Mouse (Mus musculus) MN1 (cell line): ENCODE data around the gene Tusc2.

ENCODE experiments used
- DNase-seq: peaks from one replicate; pipeline ENCODE4 v3.0.0-alpha.2; 2016; ENCODE audit warnings: low spot score

Gene Tusc2

GRCm38 (mm10) chr9:107587833-107588639, 25.0 kb downstream of the Tusc2 start:
- DNase-seq: peak; percentile 74

GRCm38 (mm10) chr9:107590058-107590772, 27.2 kb downstream of the Tusc2 start:
- no peak for DNase-seq

GRCm38 (mm10) chr9:107590773-107591060, 27.7 kb downstream of the Tusc2 start:
- DNase-seq: no peak

GRCm38 (mm10) chr9:107593101-107593976, 30.3 kb downstream of the Tusc2 start:
- no peak for DNase-seq

- DNase-seq: no peak
Measured at GRCm38 (mm10) chr9:107594281-107595062, 31.4 kb downstream of the Tusc2 start.

- no peak for DNase-seq
Measured at GRCm38 (mm10) chr9:107596619-107597569, 33.8 kb downstream of the Tusc2 start.

GRCm38 (mm10) chr9:107598385-107598784, 35.3 kb downstream of the Tusc2 start:
- no peak for DNase-seq

- DNase-seq: no peak
Measured at GRCm38 (mm10) chr9:107599433-107599832, 36.4 kb downstream of the Tusc2 start.

- DNase-seq: no peak
Measured at GRCm38 (mm10) chr9:107599842-107600241, 36.8 kb downstream of the Tusc2 start.

- DNase-seq: no peak
Measured at GRCm38 (mm10) chr9:107600745-107601144, 37.7 kb downstream of the Tusc2 start.

GRCm38 (mm10) chr9:107601275-107601674, 38.2 kb downstream of the Tusc2 start:
- DNase-seq: no peak

- DNase-seq: peak; percentile 89
Measured at GRCm38 (mm10) chr9:107602068-107602648, 39.1 kb downstream of the Tusc2 start.

- DNase-seq: no peak
Measured at GRCm38 (mm10) chr9:107603251-107603650, 40.2 kb downstream of the Tusc2 start.

- no peak for DNase-seq
Measured at GRCm38 (mm10) chr9:107605041-107605661, 42.1 kb downstream of the Tusc2 start.

- DNase-seq: no peak
Measured at GRCm38 (mm10) chr9:107606591-107606990, 43.5 kb downstream of the Tusc2 start.

- no peak for DNase-seq
Measured at GRCm38 (mm10) chr9:107607036-107607435, 44.0 kb downstream of the Tusc2 start.

- DNase-seq: no peak
Measured at GRCm38 (mm10) chr9:107607653-107608245, 44.7 kb downstream of the Tusc2 start.

- no peak for DNase-seq
Measured at GRCm38 (mm10) chr9:107608741-107609432, 45.8 kb downstream of the Tusc2 start, which contains the start of gene Sema3b. Gene Sema3b, minus strand, starts transcription at chr9:107609229.

GRCm38 (mm10) chr9:107609433-107609830, 46.4 kb downstream of the Tusc2 start:
- no peak for DNase-seq
